Mouse (Mus musculus) heart, postnatal 0 days (tissue): ENCODE data around the gene Gtf2i. TPM values are rescaled to one million over a fixed set of nuclear protein-coding genes. Genes with fewer than 3 reads are reported as not detected.
A peak's percentile ranks its signal among the peaks of the same experiment; 100 is the strongest.

Experiments used
- ATAC-seq: fragments of 200-750 bp; cut with Nextera tagmentation; 2 replicates; pipeline ENCODE4 v1.8.0; 2017; ENCODE audit warnings: low read depth, moderate number of reproducible peaks, moderate library complexity; ENCODE audit not compliant: insufficient read depth
- DNase-seq: peaks from one replicate; pipeline ENCODE4 v3.0.0-alpha.2; 2016; ENCODE audit warnings: low spot score
- H3K27ac ChIP-seq: fragments of 300-500 bp; sonication (generic); 2 replicates; pipeline ENCODE4 v1.5.1; 2014; ENCODE audit warnings: low read depth, mild to moderate bottlenecking
- H3K27me3 ChIP-seq: fragments of 300-500 bp; sonication (generic); 2 replicates; pipeline ENCODE4 v1.6.1; 2014; ENCODE audit warnings: low read length, mixed read lengths; ENCODE audit not compliant: control insufficient read depth, insufficient read depth
- H3K36me3 ChIP-seq: fragments of 300-500 bp; sonication (generic); replicated peaks from 2 replicates; pipeline ENCODE4 v1.6.1; 2014; ENCODE audit warnings: low read length, mixed read lengths; ENCODE audit not compliant: control insufficient read depth, insufficient read depth
- H3K4me1 ChIP-seq: fragments of 300-500 bp; sonication (generic); 2 replicates; pipeline ENCODE4 v1.6.1; 2014; ENCODE audit warnings: antibody characterized with exemption; ENCODE audit not compliant: control insufficient read depth, insufficient read depth
- H3K4me2 ChIP-seq: fragments of 300-500 bp; sonication (generic); 2 replicates; pipeline ENCODE4 v1.6.1; 2014; ENCODE audit warnings: low read depth, mild to moderate bottlenecking, low read length, moderate library complexity
- H3K4me3 ChIP-seq: fragments of 300-500 bp; sonication (generic); 2 replicates; pipeline ENCODE4 v1.5.1; 2014; ENCODE audit warnings: low read depth, low read length
- H3K9ac ChIP-seq: fragments of 300-500 bp; sonication (generic); replicated peaks from 2 replicates; pipeline ENCODE4 v1.6.1; 2014; ENCODE audit warnings: low read depth, low read length, mixed read lengths
- H3K9me3 ChIP-seq: fragments of 300-500 bp; sonication (generic); replicated peaks from 2 replicates; pipeline ENCODE4 v1.6.1; 2016; ENCODE audit warnings: low read length; ENCODE audit not compliant: control insufficient read depth
- CTCF ChIP-seq: IDR thresholded peaks from 2 replicates; pipeline ENCODE4 v1.5.1; 2016; ENCODE audit warnings: antibody characterized with exemption, control low read depth, low read depth
- EP300 ChIP-seq: IDR thresholded peaks from 2 replicates; pipeline ENCODE4 v1.6.1; 2016; ENCODE audit warnings: antibody characterized with exemption, low read depth
- WGBS: fragments of 180-500 bp; shearing (Covaris S2); extraction: QIAGEN DNeasy Blood & Tissue Kit; methylation state at CpG from one replicate; pipeline ENCODE4 v1.1.7; 2014; 5-methylcytosine and 5-hydroxymethylcytosine counted together
- polyA plus RNA-seq: library from polyadenylated mRNA; unstranded; fragments of >200 nt; fragmentation: Nextera tagmentation; extraction: Ambion mirVana; gene quantifications from 2 replicates; pipeline ENCODE4 v1.2.1, GENCODE M21; 2015
- total RNA-seq: library from RNA; depleted of rRNA; stranded (reverse); fragments of >200 nt; gene quantifications from 2 replicates; pipeline ENCODE4 v1.2.3, GENCODE M21; 2014; ENCODE audit warnings: low replicate concordance

Gene Gtf2i
- total and polyA plus RNA-seq, 2 experiments from 2014 or later, result 81.9 to 97.1 TPM

DNA sequence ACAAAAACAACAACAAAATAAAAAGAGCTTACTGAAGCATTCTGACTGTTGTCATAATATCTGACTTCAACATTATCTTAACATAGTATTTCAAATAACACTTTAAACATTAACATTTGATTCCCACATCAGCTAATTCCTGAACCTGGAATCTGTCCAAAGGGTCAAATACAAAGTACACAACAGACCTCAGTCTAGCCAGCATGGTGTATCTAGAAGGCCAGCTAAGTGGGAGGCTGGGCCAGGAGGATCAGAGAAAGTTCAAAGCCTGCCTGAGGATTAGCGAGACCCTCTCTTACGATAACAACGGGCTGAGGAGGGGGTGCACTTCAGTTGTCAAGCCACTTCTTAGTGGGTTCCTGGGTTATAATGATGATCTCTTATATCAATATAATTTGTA, 26.5 kb downstream of the Gtf2i start:
- 90% methylated on average over 3 of the region's 3 CpGs for WGBS
- no peak for ATAC-seq
- H3K36me3 ChIP-seq, result peaks cover 100% of the 10 kb centered on the region

DNA sequence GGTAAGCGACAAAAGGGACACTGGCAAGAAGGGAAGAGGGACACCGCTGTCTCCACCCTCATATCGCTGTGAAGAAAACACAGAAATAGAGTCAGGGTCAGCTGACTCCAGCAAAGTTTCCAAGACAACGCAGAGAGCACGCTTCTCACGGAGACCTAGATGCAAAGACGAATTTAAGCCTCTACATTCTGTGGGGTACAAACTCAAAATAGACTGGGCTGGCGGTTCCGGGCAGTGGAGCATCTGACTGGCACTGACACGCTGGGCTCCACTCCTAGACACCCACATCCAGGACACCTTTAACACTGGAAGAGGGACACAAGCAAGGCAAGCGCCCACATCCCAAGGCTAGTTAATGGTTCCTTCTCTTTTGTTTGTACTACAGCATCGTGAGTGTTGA, 29.6 kb downstream of the Gtf2i start:
- no peak overlapping the region for H3K4me2 ChIP-seq
- no peak overlapping the region for H3K9ac ChIP-seq
- no peaks in the 10 kb centered on the region for H3K9me3 ChIP-seq
- no peaks in the 10 kb centered on the region for H3K27me3 ChIP-seq
- ATAC-seq (no peak), DNase-seq (no peak)
- 89% methylated on average over 12 of the region's 12 CpGs for WGBS
- H3K4me3 ChIP-seq, result no peak overlapping the region
- H3K4me1 ChIP-seq, result no peaks in the 10 kb centered on the region
- TF ChIP-seq EP300 (no peak), CTCF (no peak)
- H3K36me3 ChIP-seq, result peaks cover 99% of the 10 kb centered on the region
- no peak overlapping the region for H3K27ac ChIP-seq

More for the DNA sequence above, 26.5 kb downstream of the Gtf2i start:
- Histone ChIP-seq H3K9ac (no peak overlapping the region), H3K4me1 (no peaks in the 10 kb centered on the region), H3K27ac (no peak overlapping the region), H3K27me3 (no peaks in the 10 kb centered on the region), H3K9me3 (no peaks in the 10 kb centered on the region), H3K4me3 (no peak overlapping the region), H3K4me2 (no peak overlapping the region)
- no peak for DNase-seq
- no peak for TF ChIP-seq EP300
- no peak for TF ChIP-seq CTCF

DNA sequence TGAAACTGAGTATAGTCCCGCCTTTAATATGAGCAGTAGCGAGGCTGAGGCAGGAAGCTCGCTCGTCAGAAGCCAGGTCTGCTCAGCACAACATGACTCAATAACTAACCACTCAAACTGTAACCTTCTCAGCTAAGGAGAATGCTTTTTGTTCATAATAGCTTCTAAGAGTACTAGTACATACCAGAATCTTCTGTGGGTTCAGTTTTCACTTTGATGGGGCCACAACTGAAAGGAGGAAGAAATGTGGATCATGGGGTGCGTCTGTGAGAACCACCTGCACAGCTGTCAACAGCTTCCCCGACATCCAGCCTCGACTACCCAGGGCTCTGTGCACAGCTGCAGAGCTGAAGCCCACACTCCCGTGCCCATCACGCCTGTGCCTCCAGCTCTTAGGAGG, 32.0 kb downstream of the Gtf2i start:
- H3K9me3 ChIP-seq, result no peaks in the 10 kb centered on the region
- no peak for DNase-seq
- no peaks in the 10 kb centered on the region for H3K27me3 ChIP-seq
- TF ChIP-seq EP300, result no peak
- no peak for TF ChIP-seq CTCF
- no peak overlapping the region for H3K4me3 ChIP-seq
- no peak overlapping the region for H3K9ac ChIP-seq
- no peaks in the 10 kb centered on the region for H3K4me1 ChIP-seq
- peaks cover 98% of the 10 kb centered on the region for H3K36me3 ChIP-seq
- H3K27ac ChIP-seq, result peak overlapping the region; percentile 13; the same call in 1 of the 2 replicates
- no peak overlapping the region for H3K4me2 ChIP-seq
- whole genome bisulfite sequencing, result 77% methylated on average over 9 of the region's 9 CpGs
- no peak for ATAC-seq

DNA sequence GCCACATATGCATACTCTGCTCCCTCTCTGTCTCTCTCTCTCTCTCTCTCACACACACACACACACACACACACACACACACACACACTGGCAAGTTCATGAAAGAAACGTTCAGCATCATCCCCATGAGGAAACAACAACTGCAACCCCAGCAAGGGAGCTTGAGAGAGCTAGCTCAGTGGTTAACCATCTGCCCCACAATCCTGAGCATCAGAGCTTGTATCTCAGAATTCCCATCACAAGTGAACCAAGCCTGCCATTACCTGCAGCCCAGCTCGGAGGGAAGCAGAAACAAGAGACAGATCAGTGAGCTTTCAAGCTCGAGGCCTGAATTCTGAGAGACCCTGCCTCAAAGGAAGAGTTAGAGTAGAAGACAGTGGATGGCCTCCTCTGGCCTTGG, 32.5 kb downstream of the Gtf2i start:
- DNase-seq, result no peak
- WGBS, result 60% methylated on average over 3 of the region's 3 CpGs

DNA sequence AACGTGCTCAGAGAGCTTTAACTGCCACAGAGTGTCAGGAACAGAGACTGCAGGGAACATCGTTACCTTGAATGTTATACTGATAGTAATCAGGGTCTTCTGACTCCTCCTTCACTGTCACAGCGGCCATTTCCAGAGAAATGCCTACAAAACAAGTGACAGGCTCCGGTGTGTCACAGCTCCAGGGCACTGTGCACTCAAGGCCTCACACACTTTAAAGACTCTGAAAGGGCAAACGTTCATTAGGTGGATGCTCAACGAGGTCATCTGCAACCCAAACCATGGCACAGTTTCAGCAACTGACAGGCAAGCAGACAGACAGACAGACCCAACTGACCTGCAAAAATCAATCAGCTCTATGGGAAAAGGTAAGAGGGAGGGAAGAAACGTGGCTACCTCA, 35.2 kb downstream of the Gtf2i start:
- no peak overlapping the region for H3K4me2 ChIP-seq
- 0 out of 2 replicates have a peak, but pooled peaks cover 4% of the 10 kb centered on the region for H3K4me1 ChIP-seq
- peaks cover 96% of the 10 kb centered on the region for H3K36me3 ChIP-seq
- H3K9ac ChIP-seq, result no peak overlapping the region
- no peak overlapping the region for H3K27ac ChIP-seq
- H3K4me3 ChIP-seq, result no peak overlapping the region
- H3K9me3 ChIP-seq, result no peaks in the 10 kb centered on the region
- no peak for ATAC-seq
- WGBS, result 82% methylated on average over 7 of the region's 7 CpGs
- TF ChIP-seq EP300 (no peak), CTCF (no peak)
- no peak for DNase-seq
- no peaks in the 10 kb centered on the region for H3K27me3 ChIP-seq

More for the DNA sequence above, 32.5 kb downstream of the Gtf2i start:
- Histone ChIP-seq H3K27ac (peak overlapping the region; percentile 13; the same call in 1 of the 2 replicates), H3K4me1 (no peaks in the 10 kb centered on the region), H3K9me3 (no peaks in the 10 kb centered on the region), H3K4me3 (no peak overlapping the region), H3K27me3 (no peaks in the 10 kb centered on the region), H3K4me2 (no peak overlapping the region), H3K36me3 (peaks cover 98% of the 10 kb centered on the region), H3K9ac (no peak overlapping the region)
- TF ChIP-seq CTCF (no peak), EP300 (no peak)
- ATAC-seq, result no peak

GRCm38 (mm10) chr5:134277109-134277508, 37.5 kb downstream of the Gtf2i start:
- no peak overlapping the region for H3K27ac ChIP-seq
- 0 out of 2 replicates have a peak, but pooled peaks cover 4% of the 10 kb centered on the region for H3K4me1 ChIP-seq
- H3K36me3 ChIP-seq, result peaks cover 96% of the 10 kb centered on the region
- H3K9me3 ChIP-seq, result no peaks in the 10 kb centered on the region
- no peak overlapping the region for H3K4me2 ChIP-seq
- H3K27me3 ChIP-seq, result no peaks in the 10 kb centered on the region
- ATAC-seq, result no peak
- TF ChIP-seq EP300 (no peak), CTCF (no peak)
- no peak overlapping the region for H3K9ac ChIP-seq
- DNase-seq, result no peak
- no peak overlapping the region for H3K4me3 ChIP-seq
- 86% methylated on average over 4 of the region's 4 CpGs for WGBS
